In genomic region chr2:118711038-118711494, GRCm38 (mm10) we compare ENCODE assay signal across 8 mouse cellular contexts. TPM values are rescaled to one million over a fixed set of nuclear protein-coding genes. Genes with fewer than 3 reads are reported as not detected.
DNase-seq lines count a peak whose midpoint lies in the region; ATAC-seq lines count a peak whose summit lies in the region.

No protein-coding gene starts in this region.

- peaks cover 96% of the 10 kb centered on the region for H3K27me3 ChIP-seq in heart, embryonic 10.5 days (ENCODE audit: insufficient read depth, poor library complexity, severe bottlenecking)
- peaks cover 72% of the 10 kb centered on the region for H3K27me3 ChIP-seq in forebrain, embryonic 13.5 days
- H3K27me3 ChIP-seq in kidney, embryonic 15.5 days: peaks cover 96% of the 10 kb centered on the region

- WGBS in heart, embryonic 10.5 days: 1% methylated on average over 36 of the region's 36 CpGs
- under 1% methylated on average over 36 of the region's 36 CpGs for WGBS in forebrain, embryonic 13.5 days
- under 1% methylated on average over 36 of the region's 36 CpGs for WGBS in kidney, embryonic 15.5 days

- peak; percentile 85 for DNase-seq in heart, embryonic 10.5 days (ENCODE audit: low spot score)
- DNase-seq in heart, adult 8-10 months (ENCODE audit: low spot score): no peak
- peak; percentile 71 for DNase-seq in adrenal gland, postnatal 25 days
- peak; percentile 54 for DNase-seq in lung, postnatal 14 days
- peak; percentile 70 for DNase-seq in right cerebral cortex, postnatal 25 days
- no peak for DNase-seq in spleen, postnatal 10 days (ENCODE audit: low spot score in 2 of 2)

- H3K9ac ChIP-seq in forebrain, embryonic 13.5 days: peak overlapping the region; percentile 63
- peak overlapping the region; percentile 42 for H3K9ac ChIP-seq in kidney, embryonic 15.5 days

- peak overlapping the region; percentile 52 for H3K4me3 ChIP-seq in heart, embryonic 10.5 days
- H3K4me3 ChIP-seq in forebrain, embryonic 13.5 days: peak overlapping the region; percentile 41
- H3K4me3 ChIP-seq in kidney, embryonic 15.5 days (replicated peaks): peak overlapping the region; percentile 46

- ATAC-seq in forebrain, embryonic 13.5 days: peak; percentile 73
- ATAC-seq in kidney, embryonic 15.5 days (replicated peaks; ENCODE audit: low FRiP score): peak; percentile 71; the same call in 1 of the 2 replicates

- H3K4me2 ChIP-seq in forebrain, embryonic 13.5 days: peak overlapping the region; percentile 78
- H3K4me2 ChIP-seq in kidney, embryonic 15.5 days: peak overlapping the region; percentile 89

- H3K36me3 ChIP-seq in heart, embryonic 10.5 days: no peaks in the 10 kb centered on the region
- H3K36me3 ChIP-seq in forebrain, embryonic 13.5 days (ENCODE audit: poor library complexity, severe bottlenecking): no peaks in the 10 kb centered on the region
- H3K36me3 ChIP-seq in kidney, embryonic 15.5 days: no peaks in the 10 kb centered on the region

- peaks cover 69% of the 10 kb centered on the region for H3K4me1 ChIP-seq in heart, embryonic 10.5 days
- H3K4me1 ChIP-seq in forebrain, embryonic 13.5 days: peaks cover 32% of the 10 kb centered on the region
- peaks cover 32% of the 10 kb centered on the region for H3K4me1 ChIP-seq in kidney, embryonic 15.5 days

- H3K27ac ChIP-seq in heart, embryonic 10.5 days: peak overlapping the region; percentile 72
- no peak overlapping the region for H3K27ac ChIP-seq in forebrain, embryonic 13.5 days
- H3K27ac ChIP-seq in kidney, embryonic 15.5 days: no peak overlapping the region

- H3K9me3 ChIP-seq in heart, embryonic 10.5 days: no peaks in the 10 kb centered on the region
- no peaks in the 10 kb centered on the region for H3K9me3 ChIP-seq in forebrain, embryonic 13.5 days (replicated peaks)
- H3K9me3 ChIP-seq in kidney, embryonic 15.5 days (replicated peaks): no peaks in the 10 kb centered on the region

RNA-seq across cellular contexts. Expression of gene Ankrd63, which starts 7.3 kb away (rescaled TPM):
- 0.16 and 0.63 TPM in 2 replicates for polyA plus RNA-seq in heart, embryonic 10.5 days (2016; fragmentation: Nextera tagmentation; extraction: Ambion mirVana)
- total RNA-seq in heart, adult 8-10 months (2022): 1 to 10 TPM; 1.0 to 3.1 (median 1.7) TPM
- 0.27 and 0.67 TPM in 2 replicates for total RNA-seq in adrenal gland, postnatal 25 days (2021)
- 0.06 and 0.17 TPM in 2 replicates for polyA plus RNA-seq in forebrain, embryonic 13.5 days (2015; fragmentation: Nextera tagmentation; extraction: Ambion mirVana)
- polyA plus RNA-seq in kidney, embryonic 15.5 days (2015; fragmentation: Nextera tagmentation; extraction: Ambion mirVana): 0.28 and 0.39 TPM in 2 replicates

RNA-seq across cellular contexts. Expression of gene Plcb2, which starts 17.2 kb away (rescaled TPM):
- 1.4 and 1.6 TPM in 2 replicates for polyA plus RNA-seq in heart, embryonic 10.5 days (2016; fragmentation: Nextera tagmentation; extraction: Ambion mirVana)
- 1 to 10 TPM; 2.2 to 3.3 (median 2.5) TPM for total RNA-seq in heart, adult 8-10 months (2022)
- 0.76 and 2.1 TPM in 2 replicates for total RNA-seq in adrenal gland, postnatal 25 days (2021)
- polyA plus RNA-seq in forebrain, embryonic 13.5 days (2015; fragmentation: Nextera tagmentation; extraction: Ambion mirVana): 0.17 and 0.43 TPM in 2 replicates
- 1.5 and 1.9 TPM in 2 replicates for polyA plus RNA-seq in kidney, embryonic 15.5 days (2015; fragmentation: Nextera tagmentation; extraction: Ambion mirVana)

RNA-seq across cellular contexts. Expression of gene Inafm2, which starts 34.5 kb away (rescaled TPM):
- polyA plus RNA-seq in heart, embryonic 10.5 days (2016; fragmentation: Nextera tagmentation; extraction: Ambion mirVana): 22.6 and 34.8 TPM in 2 replicates
- total RNA-seq in heart, adult 8-10 months (2022): 10 to 100 TPM; 33.0 to 45.2 (median 33.9) TPM
- total RNA-seq in adrenal gland, postnatal 25 days (2021): 33.9 and 37.3 TPM in 2 replicates
- polyA plus RNA-seq in forebrain, embryonic 13.5 days (2015; fragmentation: Nextera tagmentation; extraction: Ambion mirVana): 26.3 and 27.0 TPM in 2 replicates
- polyA plus RNA-seq in kidney, embryonic 15.5 days (2015; fragmentation: Nextera tagmentation; extraction: Ambion mirVana): 14.0 and 15.6 TPM in 2 replicates

RNA-seq across cellular contexts. Expression of gene Pak6, which starts 48.0 kb away (rescaled TPM):
- polyA plus RNA-seq in heart, embryonic 10.5 days (2016; fragmentation: Nextera tagmentation; extraction: Ambion mirVana): 1.7 and 4.1 TPM in 2 replicates
- total RNA-seq in heart, adult 8-10 months (2022): 10 to 100 TPM in 3 of 4 experiments, 1 to 10 TPM in 1; 7.5 to 13.4 (median 11.4) TPM
- 22.6 and 23.1 TPM in 2 replicates for total RNA-seq in adrenal gland, postnatal 25 days (2021)
- polyA plus RNA-seq in forebrain, embryonic 13.5 days (2015; fragmentation: Nextera tagmentation; extraction: Ambion mirVana): 9.0 and 12.6 TPM in 2 replicates
- 0.84 and 1.3 TPM in 2 replicates for polyA plus RNA-seq in kidney, embryonic 15.5 days (2015; fragmentation: Nextera tagmentation; extraction: Ambion mirVana)

RNA-seq across cellular contexts. Expression of gene Ccdc9b, which starts 51.4 kb away (rescaled TPM):
- polyA plus RNA-seq in heart, embryonic 10.5 days (2016; fragmentation: Nextera tagmentation; extraction: Ambion mirVana): 0.94 and 1.8 TPM in 2 replicates
- 10 to 100 TPM; 24.6 to 38.6 (median 29.6) TPM for total RNA-seq in heart, adult 8-10 months (2022)
- 6.1 and 8.1 TPM in 2 replicates for total RNA-seq in adrenal gland, postnatal 25 days (2021)
- polyA plus RNA-seq in forebrain, embryonic 13.5 days (2015; fragmentation: Nextera tagmentation; extraction: Ambion mirVana): 1.5 and 2.0 TPM in 2 replicates
- polyA plus RNA-seq in kidney, embryonic 15.5 days (2015; fragmentation: Nextera tagmentation; extraction: Ambion mirVana): 1.0 and 1.2 TPM in 2 replicates

Comparison
In these comparisons a context has a peak if more than half of its experiments do, and no peak if none do; other contexts are left out.
1. DNase-seq: peak in heart, embryonic 10.5 days (single experiment), adrenal gland, postnatal 25 days (single experiment), lung, postnatal 14 days (single experiment) and right cerebral cortex, postnatal 25 days (single experiment); none in heart, adult 8-10 months (single experiment) and spleen, postnatal 10 days (0 of 2).
2. Peak in every context shown above with its lines, with median percentiles within 50 percentile points of each other: H3K4me3 ChIP-seq.